Mouse (Mus musculus): ENCODE results near the gene Tacc2.

- TF ChIP-seq CTCF (IDR thresholded peaks at IDR 0.05; ENCODE audit: low read depth) (no peak), EP300 (optimal IDR thresholded peaks at IDR 0.05) (no peak)
These were observed 91.6 kb downstream of the Tacc2 start for GRCm38 (mm10) chr7:130668729-130669281.

All from stomach, postnatal 0 days (tissue).